Mouse (Mus musculus) stomach, embryonic 16.5 days (tissue): ENCODE results near the gene Il11. TPM values are rescaled to one million over a fixed set of nuclear protein-coding genes. Genes with fewer than 3 reads are reported as not detected.

Experiments used
- ATAC-seq: fragments of 200-750 bp; cut with Nextera tagmentation; 2 replicates; pipeline ENCODE4 v1.8.0; 2017; ENCODE audit warnings: moderate number of reproducible peaks, moderate TSS enrichment; ENCODE audit not compliant: insufficient read depth, low FRiP score
- H3K27ac ChIP-seq: fragments of 300-500 bp; sonication (generic); 2 replicates; pipeline ENCODE4 v1.5.1; 2014; ENCODE audit warnings: low read length
- H3K27me3 ChIP-seq: fragments of 300-500 bp; sonication (generic); 2 replicates; pipeline ENCODE4 v1.6.1; 2014; ENCODE audit warnings: low read length, control low read depth, mixed read lengths; ENCODE audit not compliant: control insufficient read depth, insufficient read depth
- H3K36me3 ChIP-seq: fragments of 300-500 bp; sonication (generic); 2 replicates; pipeline ENCODE4 v1.6.1; 2014; ENCODE audit warnings: low read length; ENCODE audit not compliant: control insufficient read depth, insufficient read depth
- H3K4me1 ChIP-seq: fragments of 300-500 bp; sonication (generic); 2 replicates; pipeline ENCODE4 v1.6.1; 2014; ENCODE audit warnings: low read length, control low read depth, mixed read lengths; ENCODE audit not compliant: control insufficient read depth, insufficient read depth
- H3K4me2 ChIP-seq: fragments of 300-500 bp; sonication (generic); 2 replicates; pipeline ENCODE4 v1.6.1; 2014; ENCODE audit warnings: low read depth, low read length, mixed read lengths
- H3K4me3 ChIP-seq: fragments of 300-500 bp; sonication (generic); replicated peaks from 2 replicates; pipeline ENCODE4 v1.5.1; 2014; ENCODE audit warnings: mild to moderate bottlenecking, low read length
- H3K9ac ChIP-seq: fragments of 300-500 bp; sonication (generic); 2 replicates; pipeline ENCODE4 v1.6.1; 2014; ENCODE audit warnings: low read length
- H3K9me3 ChIP-seq: fragments of 300-500 bp; sonication (generic); replicated peaks from 2 replicates; pipeline ENCODE4 v1.6.1; 2016; ENCODE audit warnings: low read length, control low read depth; ENCODE audit not compliant: control insufficient read depth
- WGBS: fragments of 180-500 bp; shearing (Covaris S2); extraction: QIAGEN DNeasy Blood & Tissue Kit; methylation state at CpG from one replicate; pipeline ENCODE4 v1.1.7; 2014; 5-methylcytosine and 5-hydroxymethylcytosine counted together
- polyA plus RNA-seq: library from polyadenylated mRNA; unstranded; fragments of >200 nt; fragmentation: Nextera tagmentation; extraction: Ambion mirVana; gene quantifications from 2 replicates; pipeline ENCODE4 v1.2.1, GENCODE M21; 2015

Il11 gene
- polyA plus RNA-seq, 1 experiment from 2014 or later, result 0.26 TPM

- WGBS, result 2% methylated on average over 38 of the region's 56 CpGs
- no peaks in the 10 kb centered on the region for H3K36me3 ChIP-seq
- peak overlapping the region; percentile 70 for H3K4me2 ChIP-seq
- H3K27me3 ChIP-seq, result peaks cover 44% of the 10 kb centered on the region
- no peak overlapping the region for H3K27ac ChIP-seq
- H3K9me3 ChIP-seq, result no peaks in the 10 kb centered on the region
- H3K4me1 ChIP-seq, result peaks cover 27% of the 10 kb centered on the region
- peak overlapping the region; percentile 47 for H3K4me3 ChIP-seq
- ATAC-seq, result peak; percentile 76
- H3K9ac ChIP-seq, result peak overlapping the region; percentile 65
Observed at GRCm38 (mm10) chr7:4776861-4777830, 5.5 kb downstream of the Il11 start.

- Histone ChIP-seq H3K4me1 (peaks cover 21% of the 10 kb centered on the region), H3K9me3 (no peaks in the 10 kb centered on the region), H3K27ac (no peak overlapping the region), H3K36me3 (no peaks in the 10 kb centered on the region), H3K27me3 (peaks cover 44% of the 10 kb centered on the region), H3K9ac (no peak overlapping the region), H3K4me3 (no peak overlapping the region), H3K4me2 (no peak overlapping the region)
- WGBS, result 52% methylated on average over 10 of the region's 10 CpGs
- no peak for ATAC-seq
Observed at GRCm38 (mm10) chr7:4776131-4776530, 6.5 kb downstream of the Il11 start.

- Histone ChIP-seq H3K9me3 (no peaks in the 10 kb centered on the region), H3K36me3 (no peaks in the 10 kb centered on the region), H3K4me2 (no peak within 1 kb of the TSS), H3K9ac (no peak within 1 kb of the TSS), H3K27ac (no peak within 1 kb of the TSS), H3K4me3 (no peak within 1 kb of the TSS), H3K27me3 (peaks cover 13% of the 10 kb centered on the region), H3K4me1 (no peaks in the 10 kb centered on the region)
- 70% methylated on average over 3 of the region's 5 CpGs for WGBS
- no peak for ATAC-seq
Observed at GRCm38 (mm10) chr7:4771202-4771601, 11.5 kb downstream of the Il11 start, which contains the start of gene Fam71e2. Fam71e2 (minus strand) TSS chr7:4771302.

GRCm38 (mm10) chr7:4764946-4765710 is 17.5 kb downstream of the Il11 start:
- H3K9me3 ChIP-seq, result no peaks in the 10 kb centered on the region
- no peak overlapping the region for H3K4me2 ChIP-seq

GRCm38 (mm10) chr7:4759670-4760069 is 23.0 kb downstream of the Il11 start:
- no peaks in the 10 kb centered on the region for H3K36me3 ChIP-seq
- no peak overlapping the region for H3K4me2 ChIP-seq
- H3K9me3 ChIP-seq, result no peaks in the 10 kb centered on the region
- no peak overlapping the region for H3K27ac ChIP-seq
- no peak for ATAC-seq
- 40% methylated on average over 1 of the region's 1 CpGs for WGBS
- no peaks in the 10 kb centered on the region for H3K27me3 ChIP-seq
- H3K4me1 ChIP-seq, result no peaks in the 10 kb centered on the region
- H3K9ac ChIP-seq, result no peak overlapping the region
- H3K4me3 ChIP-seq, result no peak overlapping the region

More at GRCm38 (mm10) chr7:4764946-4765710, 17.5 kb downstream of the Il11 start:
- Histone ChIP-seq H3K36me3 (no peaks in the 10 kb centered on the region), H3K27ac (no peak overlapping the region), H3K4me1 (no peaks in the 10 kb centered on the region), H3K27me3 (no peaks in the 10 kb centered on the region), H3K4me3 (0 out of 2 replicates have a peak overlapping the region, but pooled peaks have one; percentile 7), H3K9ac (no peak overlapping the region)
- 12% methylated on average over 4 of the region's 4 CpGs for WGBS
- ATAC-seq, result no peak

- Histone ChIP-seq H3K4me1 (peaks cover 20% of the 10 kb centered on the region), H3K4me2 (peak within 1 kb of the TSS; percentile 78), H3K27ac (peak within 1 kb of the TSS; percentile 79), H3K9me3 (no peaks in the 10 kb centered on the region), H3K36me3 (no peaks in the 10 kb centered on the region), H3K9ac (peak within 1 kb of the TSS; percentile 73), H3K27me3 (no peaks in the 10 kb centered on the region), H3K4me3 (peak within 1 kb of the TSS; percentile 59)
- 4% methylated on average over 24 of the region's 24 CpGs for WGBS
- peak; percentile 94 for ATAC-seq
Observed at GRCm38 (mm10) chr7:4752821-4753570, 29.7 kb downstream of the Il11 start, which contains the start of gene Cox6b2. Cox6b2 (minus strand) TSS chr7:4753094.

- H3K4me3 ChIP-seq, result peak overlapping the region; percentile 59
- H3K4me2 ChIP-seq, result peak overlapping the region; percentile 78
- peak overlapping the region; percentile 79 for H3K27ac ChIP-seq
- no peaks in the 10 kb centered on the region for H3K9me3 ChIP-seq
- 1% methylated on average over 30 of the region's 30 CpGs for WGBS
- ATAC-seq, result peak; percentile 88
- H3K4me1 ChIP-seq, result peaks cover 20% of the 10 kb centered on the region
- H3K27me3 ChIP-seq, result no peaks in the 10 kb centered on the region
- peak overlapping the region; percentile 73 for H3K9ac ChIP-seq
- H3K36me3 ChIP-seq, result no peaks in the 10 kb centered on the region
Observed at GRCm38 (mm10) chr7:4751971-4752820, 30.5 kb downstream of the Il11 start.

- Histone ChIP-seq H3K4me1 (peaks cover 20% of the 10 kb centered on the region), H3K4me2 (no peak overlapping the region), H3K9me3 (no peaks in the 10 kb centered on the region), H3K9ac (no peak overlapping the region), H3K4me3 (no peak overlapping the region), H3K36me3 (peaks cover 10% of the 10 kb centered on the region; the same call in 1 of the 2 replicates), H3K27ac (no peak overlapping the region), H3K27me3 (no peaks in the 10 kb centered on the region)
- 81% methylated on average over 2 of the region's 2 CpGs for WGBS
- no peak for ATAC-seq
Observed at GRCm38 (mm10) chr7:4749169-4749568, 33.5 kb downstream of the Il11 start.
